Mouse (Mus musculus): Measurements from ENCODE around the gene Mchr1. TPM values are rescaled to one million over a fixed set of nuclear protein-coding genes. Genes with fewer than 3 reads are reported as not detected.

Mchr1 gene
- total RNA-seq, 1 experiment from 2014 or later, result not detected

DNA sequence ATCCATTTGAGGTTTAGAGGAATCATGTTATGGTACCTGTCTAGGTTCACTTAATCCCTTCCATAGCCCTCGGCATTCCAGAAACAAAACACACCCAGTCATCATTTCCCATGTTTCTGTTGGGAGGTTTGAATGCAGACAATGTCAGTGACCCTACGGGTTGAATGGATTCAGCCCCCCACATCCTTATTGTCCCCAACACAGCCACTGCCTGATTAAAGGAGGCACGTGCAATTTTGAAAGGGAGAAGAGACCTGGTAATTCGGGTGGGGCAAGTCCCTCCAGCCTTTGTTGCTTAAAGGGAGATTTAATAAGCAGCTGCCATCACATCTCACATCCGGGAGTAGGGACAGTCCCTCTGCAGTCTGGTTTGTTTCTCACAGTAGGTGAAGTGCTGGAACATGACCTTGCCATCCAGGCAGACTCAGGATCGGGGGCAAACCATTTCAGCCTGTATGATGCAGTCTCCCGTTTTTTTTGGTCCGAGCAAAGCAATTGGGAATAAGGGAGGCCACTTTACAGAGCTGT is 18.9 kb downstream of the Mchr1 start:
- no peak for ATAC-seq (replicated peaks in 1 of 2; ENCODE audit: insufficient read depth in 1 of 2, low FRiP score in 2 of 2, low TSS enrichment in 1 of 2, low read depth in 1 of 2, poor library complexity in 2 of 2, severe bottlenecking in 2 of 2)

DNA sequence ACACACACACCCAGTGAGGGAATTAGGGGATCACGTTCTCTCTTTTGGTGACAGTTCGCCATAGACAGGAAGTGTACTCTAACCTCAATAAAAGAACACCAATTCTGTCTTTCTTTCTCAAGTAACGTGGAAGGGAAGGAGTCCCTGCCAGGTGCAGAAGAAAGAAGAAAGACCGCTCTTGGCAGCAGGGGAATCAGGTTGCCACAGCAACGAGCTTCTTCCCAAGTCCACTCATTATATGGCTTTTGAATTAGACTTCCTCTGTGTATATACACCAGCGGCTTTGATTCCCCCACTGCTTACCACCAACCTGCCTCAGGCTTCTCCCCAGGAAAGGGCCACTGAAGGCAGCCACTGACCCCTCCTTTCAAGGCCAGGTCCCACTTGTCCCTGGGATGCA is 19.8 kb downstream of the Mchr1 start:
- ATAC-seq (replicated peaks in 1 of 2; ENCODE audit: insufficient read depth in 1 of 2, low FRiP score in 2 of 2, low TSS enrichment in 1 of 2, low read depth in 1 of 2, poor library complexity in 2 of 2, severe bottlenecking in 2 of 2), result no peak

DNA sequence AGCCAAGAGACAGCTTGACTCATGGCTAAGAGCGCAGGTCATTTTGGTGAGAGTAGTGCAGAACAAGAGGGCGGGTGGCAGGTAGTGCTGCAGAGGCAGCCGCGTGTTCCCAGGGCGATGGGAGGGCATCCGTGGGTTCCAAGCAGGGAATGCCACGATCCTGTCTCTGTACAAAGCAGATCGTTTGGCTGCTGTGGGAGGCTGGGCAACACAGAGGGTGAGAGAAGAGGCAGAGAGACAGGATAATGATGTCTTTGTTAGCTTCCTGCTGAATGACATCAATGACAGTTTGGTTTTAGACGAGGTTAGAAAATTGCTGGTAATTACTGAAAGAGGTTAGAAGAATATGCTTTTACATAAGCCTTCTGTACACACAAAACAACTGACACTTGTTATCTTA is 23.0 kb downstream of the Mchr1 start:
- no peak for ATAC-seq (replicated peaks in 1 of 2; ENCODE audit: insufficient read depth in 1 of 2, low FRiP score in 2 of 2, low TSS enrichment in 1 of 2, low read depth in 1 of 2, poor library complexity in 2 of 2, severe bottlenecking in 2 of 2)

DNA sequence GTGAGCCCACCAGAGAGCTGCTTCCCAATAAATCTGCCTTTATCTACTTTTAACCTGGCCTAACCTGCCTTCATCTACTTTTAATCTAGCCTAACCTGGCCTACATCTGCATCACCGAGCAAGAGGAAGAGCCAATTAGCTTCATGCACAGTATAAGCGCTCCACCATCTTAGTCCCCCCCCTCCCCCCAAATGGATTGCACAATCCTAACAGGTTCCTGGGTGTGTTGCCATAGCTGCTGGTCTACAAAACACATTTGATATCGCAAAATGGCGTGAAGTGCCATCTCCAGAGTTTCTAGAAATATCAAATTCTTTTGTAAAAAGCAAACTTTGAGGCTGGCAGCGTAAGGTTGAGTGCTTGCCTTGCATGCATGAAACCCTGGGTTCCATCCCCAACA is 24.0 kb downstream of the Mchr1 start:
- no peak for ATAC-seq (replicated peaks in 1 of 2; ENCODE audit: insufficient read depth in 1 of 2, low FRiP score in 2 of 2, low TSS enrichment in 1 of 2, low read depth in 1 of 2, poor library complexity in 2 of 2, severe bottlenecking in 2 of 2)

DNA sequence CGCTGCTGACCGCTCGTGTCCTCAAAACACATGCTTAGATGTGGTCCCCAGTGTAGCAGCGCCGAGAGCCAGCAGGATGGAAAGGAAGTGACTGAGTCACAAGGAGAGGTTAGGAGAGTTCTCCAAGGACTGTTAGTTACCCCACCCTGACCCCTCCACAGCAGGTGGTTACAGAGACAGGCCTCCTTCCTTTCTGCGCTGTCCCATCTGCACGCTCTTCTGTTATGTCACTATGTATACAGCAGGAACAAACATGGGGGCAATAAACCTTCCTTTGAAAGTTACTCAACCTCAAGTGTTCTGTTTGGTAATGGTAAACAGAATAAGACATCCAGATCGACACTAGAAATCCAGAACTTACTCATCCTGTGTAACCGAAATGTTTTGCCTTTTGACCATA is 24.9 kb downstream of the Mchr1 start:
- no peak for ATAC-seq (replicated peaks in 1 of 2; ENCODE audit: insufficient read depth in 1 of 2, low FRiP score in 2 of 2, low TSS enrichment in 1 of 2, low read depth in 1 of 2, poor library complexity in 2 of 2, severe bottlenecking in 2 of 2)

DNA sequence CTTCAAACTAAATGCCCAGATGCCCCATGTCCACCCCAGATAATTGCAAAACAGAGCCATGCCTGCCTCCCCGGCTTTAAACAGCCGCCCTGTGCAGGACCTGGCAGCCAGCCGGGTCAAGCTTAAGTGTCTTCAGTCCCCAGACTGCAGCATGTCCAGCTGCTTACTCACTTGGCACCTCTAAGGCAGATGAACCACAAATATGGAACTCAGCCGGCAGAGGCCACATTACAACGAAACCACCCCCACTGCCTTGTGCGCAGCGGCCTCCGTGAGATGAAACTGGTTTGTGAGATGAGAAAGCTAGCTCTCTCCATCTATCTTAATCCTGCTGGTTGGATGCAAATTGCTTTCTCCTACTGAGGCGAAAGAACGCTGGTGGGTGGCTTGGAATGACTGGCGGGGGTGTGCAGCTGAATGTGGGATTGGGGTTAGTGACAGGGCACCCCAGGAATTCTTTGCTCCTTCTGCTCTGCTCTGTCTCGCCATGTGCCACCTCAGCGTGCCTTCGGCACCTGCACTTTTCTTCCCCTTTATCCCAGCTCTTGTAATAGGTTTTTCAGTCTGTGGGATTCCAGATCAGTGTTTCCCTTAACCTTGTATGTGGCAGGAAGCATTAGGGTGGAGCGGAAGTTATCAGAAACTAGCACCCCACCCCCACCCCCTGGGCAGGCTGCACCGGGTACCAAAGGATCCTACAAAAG is 29.2 kb downstream of the Mchr1 start:
- 0 out of 4 replicates have a peak, but pooled peaks of 1 of the 2 experiments have one; percentile 27 for ATAC-seq (replicated peaks in 1 of 2; ENCODE audit: insufficient read depth in 1 of 2, low FRiP score in 2 of 2, low TSS enrichment in 1 of 2, low read depth in 1 of 2, poor library complexity in 2 of 2, severe bottlenecking in 2 of 2)

DNA sequence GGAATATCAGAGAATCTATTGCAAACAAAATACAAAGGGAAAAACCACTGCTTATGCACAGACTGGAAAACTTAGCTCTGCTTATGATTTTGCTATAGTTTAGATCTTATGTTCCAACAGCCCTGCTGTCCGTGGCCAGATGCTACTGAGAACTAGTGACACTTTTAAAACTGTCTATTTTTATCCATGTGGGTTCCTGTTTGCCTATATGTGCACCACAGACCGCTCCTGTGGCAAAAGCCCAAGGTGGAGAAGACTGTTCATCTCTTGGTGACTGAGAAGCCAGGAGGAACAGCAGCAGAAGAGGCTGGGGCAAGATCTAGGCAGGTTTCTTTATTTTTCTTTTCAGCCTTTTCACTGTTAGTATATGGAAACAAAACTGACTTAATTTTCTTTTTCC is 32.1 kb downstream of the Mchr1 start:
- no peak; a peak in 1 of 4 replicates for ATAC-seq (replicated peaks in 1 of 2; ENCODE audit: insufficient read depth in 1 of 2, low FRiP score in 2 of 2, low TSS enrichment in 1 of 2, low read depth in 1 of 2, poor library complexity in 2 of 2, severe bottlenecking in 2 of 2)

DNA sequence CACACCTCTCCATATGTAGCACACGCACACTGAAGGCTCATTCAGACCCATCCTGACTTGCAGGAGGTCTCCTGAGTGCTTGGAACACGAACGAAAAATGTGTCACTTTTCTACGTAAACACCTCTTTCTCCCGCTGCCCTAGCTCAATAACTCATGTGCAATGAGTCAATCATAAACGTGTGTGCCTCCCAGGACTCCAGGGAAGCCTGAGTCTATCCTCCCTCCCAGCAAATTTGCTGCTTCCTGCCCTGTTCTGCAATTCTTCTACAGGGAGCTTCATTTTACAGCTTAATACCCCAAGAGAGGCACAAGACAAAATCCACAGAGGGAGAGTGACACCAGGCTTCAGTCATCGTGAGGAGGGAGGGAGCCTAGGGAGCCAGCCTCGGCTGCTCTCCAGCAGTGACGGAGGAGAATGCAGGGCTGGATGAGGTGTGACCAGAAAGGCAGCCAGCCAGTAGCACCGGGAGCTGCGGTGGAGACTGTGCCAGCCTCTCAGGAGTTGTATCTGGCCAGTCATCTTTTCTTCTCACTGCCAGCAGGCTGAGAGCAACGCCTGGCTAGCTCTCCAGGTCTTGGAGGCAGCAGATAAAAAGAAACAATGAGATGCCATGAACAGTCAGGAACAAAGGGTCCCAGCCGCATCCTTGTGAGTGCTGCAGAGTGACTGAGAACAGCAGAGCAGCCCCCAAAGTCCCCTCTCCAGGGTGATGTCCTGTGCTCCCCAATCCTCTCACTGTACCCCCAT is 37.2 kb downstream of the Mchr1 start:
- ATAC-seq (replicated peaks in 1 of 2; ENCODE audit: insufficient read depth in 1 of 2, low FRiP score in 2 of 2, low TSS enrichment in 1 of 2, low read depth in 1 of 2, poor library complexity in 2 of 2, severe bottlenecking in 2 of 2), result peak in 1 of 2 experiments; percentile 14; a peak in 1 of 4 replicates

DNA sequence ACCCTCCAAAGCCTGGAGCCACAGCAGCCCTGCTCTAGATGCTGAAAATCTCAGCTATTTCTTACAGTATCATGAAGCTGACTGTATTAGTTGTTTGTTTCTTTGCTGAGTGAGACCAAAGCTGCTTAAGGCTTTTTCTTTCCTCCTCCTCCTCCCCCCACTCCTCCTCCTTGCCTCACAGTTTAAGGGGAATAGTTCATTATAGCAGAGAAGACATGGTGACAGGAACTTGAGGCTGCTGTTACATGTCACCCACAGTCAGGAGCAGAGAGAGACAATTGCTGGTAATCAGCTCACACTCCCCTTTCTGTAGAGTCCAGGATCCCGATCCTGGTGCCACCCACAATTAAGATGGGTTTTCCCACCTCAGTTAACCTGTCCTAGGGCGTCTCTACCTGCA is 38.1 kb downstream of the Mchr1 start:
- no peak for ATAC-seq (replicated peaks in 1 of 2; ENCODE audit: insufficient read depth in 1 of 2, low FRiP score in 2 of 2, low TSS enrichment in 1 of 2, low read depth in 1 of 2, poor library complexity in 2 of 2, severe bottlenecking in 2 of 2)

DNA sequence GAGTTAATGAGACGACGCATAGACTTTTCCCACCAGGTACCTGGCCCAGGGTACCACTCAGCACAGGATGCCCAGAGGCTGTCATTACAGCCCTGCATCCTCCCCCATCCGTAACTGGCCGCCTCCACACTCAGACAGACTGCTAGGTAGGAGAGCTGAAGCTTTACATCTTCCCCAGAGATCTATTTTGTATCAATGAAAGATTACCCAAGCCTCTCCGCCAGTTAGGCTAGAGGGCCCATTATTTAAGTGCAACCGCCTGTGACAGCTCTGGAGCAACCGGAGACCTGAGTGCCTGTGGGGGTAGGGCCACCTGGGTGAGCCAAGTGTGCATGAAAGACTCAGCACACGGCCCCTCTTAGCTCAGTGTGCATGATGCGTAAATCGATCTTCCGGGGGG is 42.6 kb downstream of the Mchr1 start:
- no peak for ATAC-seq (replicated peaks in 1 of 2; ENCODE audit: insufficient read depth in 1 of 2, low FRiP score in 2 of 2, low TSS enrichment in 1 of 2, low read depth in 1 of 2, poor library complexity in 2 of 2, severe bottlenecking in 2 of 2)

DNA sequence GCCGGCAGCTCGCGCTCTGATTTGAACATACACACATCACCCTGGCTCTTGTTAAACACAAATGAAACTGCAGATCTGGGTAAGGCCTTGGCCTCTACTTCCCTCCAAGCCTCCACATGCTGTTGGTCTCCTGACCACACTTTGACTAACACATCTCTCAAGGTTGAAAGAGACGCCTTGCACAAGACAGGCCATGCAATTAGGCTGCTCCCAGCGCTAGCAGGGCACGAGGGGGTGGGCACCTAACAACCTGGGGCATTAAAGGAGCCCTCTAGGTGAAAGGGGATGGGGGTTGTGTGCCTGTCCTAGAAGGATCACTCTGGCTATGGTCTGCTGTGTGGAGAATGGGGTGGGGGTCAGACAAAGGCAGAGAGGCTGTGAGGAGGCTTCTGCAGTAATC is 43.4 kb downstream of the Mchr1 start:
- ATAC-seq (replicated peaks in 1 of 2; ENCODE audit: insufficient read depth in 1 of 2, low FRiP score in 2 of 2, low TSS enrichment in 1 of 2, low read depth in 1 of 2, poor library complexity in 2 of 2, severe bottlenecking in 2 of 2), result no peak

DNA sequence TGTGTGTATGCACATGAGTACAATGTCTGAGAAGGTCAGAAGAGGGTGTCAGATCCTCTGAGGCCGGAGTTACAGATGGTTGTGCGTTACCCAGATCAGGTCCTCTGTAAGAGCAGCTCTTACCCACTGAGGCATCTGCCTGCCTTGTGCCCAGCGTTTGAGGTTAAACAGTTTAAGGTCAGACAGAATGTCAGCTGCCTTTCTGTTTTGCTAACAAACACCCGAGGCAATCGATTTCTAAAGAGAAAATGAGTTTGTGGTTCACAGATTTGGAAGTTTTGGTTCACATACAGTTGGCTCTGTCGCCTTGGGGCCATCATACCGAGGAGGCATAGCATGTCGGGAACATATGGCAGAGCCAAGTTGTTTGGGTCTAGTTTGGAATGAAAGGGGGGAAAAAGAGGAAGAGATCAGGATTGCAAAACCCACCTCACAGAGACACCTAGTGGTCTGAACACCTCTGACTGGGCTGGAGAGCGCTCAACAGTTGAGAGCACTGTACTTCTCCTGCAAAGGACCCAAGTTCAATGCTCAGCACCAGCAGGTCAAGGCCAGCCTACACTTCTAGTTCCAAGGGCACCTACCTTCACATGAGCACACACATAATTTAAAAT is 48.9 kb downstream of the Mchr1 start:
- peak in 1 of 2 experiments; percentile 56; a peak in 1 of 4 replicates for ATAC-seq (replicated peaks in 1 of 2; ENCODE audit: insufficient read depth in 1 of 2, low FRiP score in 2 of 2, low TSS enrichment in 1 of 2, low read depth in 1 of 2, poor library complexity in 2 of 2, severe bottlenecking in 2 of 2)

Other genes starting within 250 kb of the Mchr1 start
- 15.8 and 23.3 TPM in 2 replicates for gene Mrtfa, start 44.7 kb upstream of the Mchr1 start, total RNA-seq (2017)
- gene Slc25a17, start 125.3 kb downstream of the Mchr1 start, total RNA-seq (2017), result 72.7 and 97.1 TPM in 2 replicates
- 311 and 331 TPM in 2 replicates for gene St13, start 164.6 kb downstream of the Mchr1 start, total RNA-seq (2017)
- gene Xpnpep3, start 164.6 kb downstream of the Mchr1 start, total RNA-seq (2017), result 14.6 and 17.1 TPM in 2 replicates
- not detected in 2 replicates for gene Dnajb7, start 172.8 kb downstream of the Mchr1 start, total RNA-seq (2017)
- gene Rbx1, start 230.8 kb downstream of the Mchr1 start, total RNA-seq (2017), result 125 and 199 TPM in 2 replicates

Measured in hematopoietic stem cell, adult 5-6 weeks (primary cell).